Mouse (Mus musculus): Measurements from ENCODE around the gene Cdyl2. TPM values are rescaled to one million over a fixed set of nuclear protein-coding genes. Genes with fewer than 3 reads are reported as not detected.
A peak's percentile ranks its signal among the peaks of the same experiment; 100 is the strongest.

The Cdyl2 gene
- polyA plus RNA-seq, 1 experiment = 18.7 TPM

DNA sequence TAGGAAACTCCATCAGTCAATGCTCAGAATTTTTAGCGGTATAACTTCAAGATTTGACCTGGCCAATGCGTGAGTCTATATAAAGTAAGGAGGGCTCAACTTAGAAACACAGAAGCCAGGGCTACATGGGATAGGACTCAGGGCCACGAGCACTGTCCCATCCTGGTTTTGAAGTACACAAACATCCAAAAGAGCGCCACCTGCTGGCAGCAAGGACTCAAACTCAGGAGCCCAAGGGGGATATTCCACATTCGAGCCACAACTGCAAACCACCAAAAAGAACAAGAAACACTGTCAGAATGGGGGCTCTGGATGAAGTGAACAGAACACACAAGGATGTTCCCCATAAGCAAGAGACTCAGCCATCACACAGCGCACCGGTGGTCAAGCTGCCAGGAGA lies 63.8 kb downstream of the Cdyl2 start:
- Histone ChIP-seq H3K27me3 (ENCODE audit: control insufficient read depth, insufficient read depth, low read length, poor library complexity, severe bottlenecking) (no peaks in the 10 kb centered on the region), H3K36me3 (ENCODE audit: control insufficient read depth, insufficient read depth, low read length, poor library complexity, severe bottlenecking) (peaks cover 31% of the 10 kb centered on the region), H3K9ac (ENCODE audit: low read depth, poor library complexity, severe bottlenecking) (no peak overlapping the region), H3K4me1 (ENCODE audit: control insufficient read depth, insufficient read depth, low read length) (no peaks in the 10 kb centered on the region), H3K9me3 (replicated peaks; ENCODE audit: control insufficient read depth, insufficient read depth, low read length, poor library complexity, severe bottlenecking) (no peaks in the 10 kb centered on the region), H3K4me3 (ENCODE audit: low read depth, low read length) (no peak overlapping the region), H3K27ac (ENCODE audit: insufficient read depth, low read length) (no peak overlapping the region)
- TF ChIP-seq EP300 (IDR thresholded peaks at IDR 0.05; ENCODE audit: insufficient read depth, low read depth, low read length) = no peak
- no peak for TF ChIP-seq POLR2A (IDR thresholded peaks at IDR 0.05; ENCODE audit: insufficient read depth, low read length)
- peak; percentile 31 for TF ChIP-seq CTCF (IDR thresholded peaks at IDR 0.05; ENCODE audit: low read depth, low read length)

DNA sequence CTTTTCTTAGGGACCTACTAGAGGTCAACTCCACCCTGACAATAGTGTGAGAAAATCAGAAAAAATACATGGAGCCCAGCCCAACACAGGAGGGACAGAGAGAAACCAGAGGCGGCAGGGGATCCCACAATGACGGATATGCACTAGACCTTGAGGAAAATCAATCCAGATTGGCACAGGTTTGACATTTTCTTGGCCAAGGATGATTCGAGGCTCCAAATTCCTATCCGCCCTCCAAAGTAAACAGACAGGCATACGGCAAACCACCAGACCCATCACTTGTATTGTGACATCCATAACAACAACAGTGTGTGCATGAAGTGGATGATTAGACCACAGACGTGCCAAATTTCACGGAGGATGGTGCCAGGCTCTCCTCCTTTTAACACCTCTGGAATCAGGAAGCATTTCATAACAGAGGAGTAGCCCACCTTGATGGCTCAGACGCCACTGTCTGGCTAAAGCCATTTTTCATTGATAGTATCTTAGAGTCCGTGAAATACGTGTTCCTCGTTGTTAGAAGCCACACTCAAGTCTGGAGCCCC lies 65.9 kb downstream of the Cdyl2 start:
- Histone ChIP-seq H3K27me3 (ENCODE audit: control insufficient read depth, insufficient read depth, low read length, poor library complexity, severe bottlenecking) (no peaks in the 10 kb centered on the region), H3K4me1 (ENCODE audit: control insufficient read depth, insufficient read depth, low read length) (no peaks in the 10 kb centered on the region), H3K4me3 (ENCODE audit: low read depth, low read length) (no peak overlapping the region), H3K9me3 (replicated peaks; ENCODE audit: control insufficient read depth, insufficient read depth, low read length, poor library complexity, severe bottlenecking) (no peaks in the 10 kb centered on the region), H3K36me3 (ENCODE audit: control insufficient read depth, insufficient read depth, low read length, poor library complexity, severe bottlenecking) (peaks cover 35% of the 10 kb centered on the region), H3K9ac (ENCODE audit: low read depth, poor library complexity, severe bottlenecking) (no peak overlapping the region), H3K27ac (ENCODE audit: insufficient read depth, low read length) (no peak overlapping the region)
- TF ChIP-seq POLR2A (IDR thresholded peaks at IDR 0.05; ENCODE audit: insufficient read depth, low read length) (no peak), CTCF (IDR thresholded peaks at IDR 0.05; ENCODE audit: low read depth, low read length) (no peak), EP300 (IDR thresholded peaks at IDR 0.05; ENCODE audit: insufficient read depth, low read depth, low read length) (no peak)

DNA sequence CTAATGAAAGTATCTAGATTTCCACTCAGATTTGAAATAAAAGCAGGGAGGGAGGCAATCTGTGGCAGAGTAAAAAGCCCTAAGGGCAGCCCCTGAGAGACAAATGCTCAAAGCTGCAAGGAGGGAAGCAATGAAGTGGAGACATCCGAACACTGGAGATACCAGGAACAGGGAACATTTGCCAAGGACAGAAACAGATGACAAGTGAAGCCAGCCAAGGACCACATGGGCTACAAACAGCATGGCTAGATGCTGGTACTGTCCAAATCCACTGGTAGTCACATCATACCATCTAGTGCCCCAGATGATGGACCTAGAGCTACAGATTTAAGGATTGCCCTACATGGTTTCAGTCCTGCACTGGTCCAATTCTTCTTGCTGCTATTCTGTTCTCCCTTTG lies 71.3 kb downstream of the Cdyl2 start:
- Histone ChIP-seq H3K4me3 (ENCODE audit: low read depth, low read length) (no peak overlapping the region), H3K27me3 (ENCODE audit: control insufficient read depth, insufficient read depth, low read length, poor library complexity, severe bottlenecking) (no peaks in the 10 kb centered on the region), H3K4me1 (ENCODE audit: control insufficient read depth, insufficient read depth, low read length) (no peaks in the 10 kb centered on the region), H3K36me3 (ENCODE audit: control insufficient read depth, insufficient read depth, low read length, poor library complexity, severe bottlenecking) (peaks cover 14% of the 10 kb centered on the region), H3K27ac (ENCODE audit: insufficient read depth, low read length) (no peak overlapping the region), H3K9ac (ENCODE audit: low read depth, poor library complexity, severe bottlenecking) (no peak overlapping the region), H3K9me3 (replicated peaks; ENCODE audit: control insufficient read depth, insufficient read depth, low read length, poor library complexity, severe bottlenecking) (no peaks in the 10 kb centered on the region)
- no peak for TF ChIP-seq POLR2A (IDR thresholded peaks at IDR 0.05; ENCODE audit: insufficient read depth, low read length)

DNA sequence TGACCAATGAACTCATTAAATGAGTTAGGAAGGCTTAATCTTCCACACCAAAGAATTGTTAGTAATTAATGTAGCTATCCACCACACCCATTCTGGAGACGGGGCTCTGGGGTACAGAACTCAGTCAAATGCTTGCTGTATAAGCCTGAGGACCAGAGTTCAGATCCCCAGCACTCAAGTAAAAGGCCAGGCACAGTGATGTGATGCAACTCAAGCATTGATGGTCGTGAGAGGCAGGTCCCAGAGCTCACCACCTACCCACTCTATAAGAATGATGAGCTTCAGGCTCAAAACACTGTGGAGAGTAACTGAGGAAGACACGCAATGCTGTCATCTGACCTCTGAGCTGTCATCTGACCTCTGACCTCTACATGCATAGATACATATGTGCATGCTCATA lies 76.0 kb downstream of the Cdyl2 start:
- Histone ChIP-seq H3K9ac (ENCODE audit: low read depth, poor library complexity, severe bottlenecking) (no peak overlapping the region), H3K27me3 (ENCODE audit: control insufficient read depth, insufficient read depth, low read length, poor library complexity, severe bottlenecking) (no peaks in the 10 kb centered on the region), H3K4me1 (ENCODE audit: control insufficient read depth, insufficient read depth, low read length) (no peaks in the 10 kb centered on the region), H3K27ac (ENCODE audit: insufficient read depth, low read length) (no peak overlapping the region), H3K4me3 (ENCODE audit: low read depth, low read length) (no peak overlapping the region), H3K36me3 (ENCODE audit: control insufficient read depth, insufficient read depth, low read length, poor library complexity, severe bottlenecking) (peaks cover 17% of the 10 kb centered on the region), H3K9me3 (replicated peaks; ENCODE audit: control insufficient read depth, insufficient read depth, low read length, poor library complexity, severe bottlenecking) (no peaks in the 10 kb centered on the region)
- TF ChIP-seq POLR2A (IDR thresholded peaks at IDR 0.05; ENCODE audit: insufficient read depth, low read length) = no peak
- no peak for TF ChIP-seq CTCF (IDR thresholded peaks at IDR 0.05; ENCODE audit: low read depth, low read length)

DNA sequence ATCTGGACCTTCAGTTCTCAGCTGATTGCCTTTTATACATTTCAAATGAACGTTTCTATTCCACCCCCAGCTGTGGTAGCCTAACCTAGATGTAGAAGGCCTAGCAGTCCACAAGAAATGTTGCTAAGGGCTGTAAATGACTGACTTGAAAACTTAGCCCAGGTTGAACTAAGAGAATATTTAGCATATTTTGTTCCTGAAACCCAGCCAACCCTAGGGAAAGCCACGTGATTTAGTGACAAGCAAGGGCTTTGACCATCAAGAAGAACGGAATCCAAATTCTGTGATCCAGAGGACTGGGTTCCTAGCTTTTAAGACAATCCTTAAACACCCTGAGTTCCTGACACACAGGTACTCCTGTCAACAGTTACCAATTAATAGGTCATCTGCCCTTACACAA lies 77.9 kb downstream of the Cdyl2 start:
- Histone ChIP-seq H3K27ac (ENCODE audit: insufficient read depth, low read length) (no peak overlapping the region), H3K4me1 (ENCODE audit: control insufficient read depth, insufficient read depth, low read length) (no peaks in the 10 kb centered on the region), H3K9me3 (replicated peaks; ENCODE audit: control insufficient read depth, insufficient read depth, low read length, poor library complexity, severe bottlenecking) (no peaks in the 10 kb centered on the region), H3K4me3 (ENCODE audit: low read depth, low read length) (no peak overlapping the region), H3K9ac (ENCODE audit: low read depth, poor library complexity, severe bottlenecking) (no peak overlapping the region), H3K27me3 (ENCODE audit: control insufficient read depth, insufficient read depth, low read length, poor library complexity, severe bottlenecking) (no peaks in the 10 kb centered on the region), H3K36me3 (ENCODE audit: control insufficient read depth, insufficient read depth, low read length, poor library complexity, severe bottlenecking) (peaks cover 13% of the 10 kb centered on the region)
- TF ChIP-seq CTCF (IDR thresholded peaks at IDR 0.05; ENCODE audit: low read depth, low read length) (no peak), EP300 (IDR thresholded peaks at IDR 0.05; ENCODE audit: insufficient read depth, low read depth, low read length) (no peak), POLR2A (IDR thresholded peaks at IDR 0.05; ENCODE audit: insufficient read depth, low read length) (no peak)

DNA sequence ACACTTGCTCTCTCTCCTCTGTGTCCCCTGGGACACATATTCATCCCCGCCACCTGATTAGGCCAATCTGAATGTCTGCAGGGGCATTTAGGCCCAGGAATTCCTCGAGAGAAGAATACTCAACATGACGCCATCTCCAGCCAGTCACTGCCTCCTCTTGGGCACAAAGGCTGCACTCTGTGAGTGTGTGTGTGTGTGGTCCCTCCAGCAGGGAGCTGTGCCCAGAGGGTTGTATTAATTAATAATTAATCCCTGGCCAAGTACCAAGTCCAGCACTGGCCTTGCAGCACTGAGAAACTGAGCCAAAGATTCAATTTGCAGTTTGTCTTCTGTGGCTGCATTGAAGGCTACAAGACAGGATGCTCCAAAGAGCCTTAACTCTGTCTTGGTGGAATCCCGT lies 79.8 kb downstream of the Cdyl2 start:
- TF ChIP-seq EP300 (IDR thresholded peaks at IDR 0.05; ENCODE audit: insufficient read depth, low read depth, low read length) = no peak
- no peak for TF ChIP-seq CTCF (IDR thresholded peaks at IDR 0.05; ENCODE audit: low read depth, low read length)
- TF ChIP-seq POLR2A (IDR thresholded peaks at IDR 0.05; ENCODE audit: insufficient read depth, low read length) = no peak
- H3K4me1 ChIP-seq (ENCODE audit: control insufficient read depth, insufficient read depth, low read length) = no peaks in the 10 kb centered on the region

More for the DNA sequence above, 79.8 kb downstream of the Cdyl2 start:
- H3K9me3 ChIP-seq (replicated peaks; ENCODE audit: control insufficient read depth, insufficient read depth, low read length, poor library complexity, severe bottlenecking) = no peaks in the 10 kb centered on the region
- no peaks in the 10 kb centered on the region for H3K27me3 ChIP-seq (ENCODE audit: control insufficient read depth, insufficient read depth, low read length, poor library complexity, severe bottlenecking)
- H3K36me3 ChIP-seq (ENCODE audit: control insufficient read depth, insufficient read depth, low read length, poor library complexity, severe bottlenecking) = peaks cover 11% of the 10 kb centered on the region
- no peak overlapping the region for H3K27ac ChIP-seq (ENCODE audit: insufficient read depth, low read length)
- H3K4me3 ChIP-seq (ENCODE audit: low read depth, low read length) = no peak overlapping the region
- H3K9ac ChIP-seq (ENCODE audit: low read depth, poor library complexity, severe bottlenecking) = no peak overlapping the region
